Mouse (Mus musculus): ENCODE data around the gene Fam168b. TPM values are rescaled to one million over a fixed set of nuclear protein-coding genes. Genes with fewer than 3 reads are reported as not detected.

Gene Fam168b
- polyA plus RNA-seq, 1 experiment, result 43.9 TPM

DNA sequence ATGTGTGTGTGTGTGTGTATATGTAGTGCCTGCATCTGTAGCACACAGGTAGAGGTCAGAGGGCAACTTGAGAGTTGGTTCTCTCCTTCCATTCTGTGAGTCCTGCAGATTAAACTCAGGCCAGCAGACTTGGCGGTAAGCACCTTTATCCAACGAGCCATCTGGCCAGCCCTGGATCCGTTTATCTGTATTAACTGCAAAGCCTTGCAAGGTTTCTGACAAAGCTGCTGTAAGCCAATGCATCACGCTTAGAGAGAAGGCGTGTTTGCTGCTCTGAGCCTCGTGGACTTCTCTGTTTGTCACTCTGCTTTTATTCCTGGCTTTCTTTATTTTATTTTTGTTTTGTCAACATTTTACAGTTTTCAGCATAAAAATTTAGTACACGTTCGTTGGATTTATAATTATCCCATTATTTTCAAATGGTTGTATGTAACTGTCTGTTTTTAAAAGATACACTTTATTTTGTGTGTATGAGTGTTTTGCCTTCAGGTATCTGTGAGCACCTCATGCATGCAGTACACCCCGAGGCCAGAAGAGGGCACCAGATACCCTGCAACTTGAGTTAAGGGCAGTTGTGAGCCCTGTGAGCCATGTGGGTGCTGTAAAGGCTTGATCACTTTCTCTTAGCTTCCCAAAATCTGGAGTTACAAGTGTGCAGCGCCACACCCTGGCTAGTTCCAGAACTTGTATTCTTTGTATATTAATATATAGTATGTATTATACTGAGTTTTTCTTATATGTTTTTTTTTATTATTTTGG lies 24.1 kb upstream of the Fam168b start:
- H3K27me3 ChIP-seq (replicated peaks), result no peaks in the 10 kb centered on the region
- H3K4me1 ChIP-seq, result no peaks in the 10 kb centered on the region
- TF ChIP-seq GATA1 (IDR thresholded peaks at IDR 0.05; ENCODE audit: borderline replicate concordance, low read length), result no peak
- TF ChIP-seq FLI1 (IDR thresholded peaks at IDR 0.05; ENCODE audit: low read length), result no peak
- peaks cover 10% of the 10 kb centered on the region for H3K9me3 ChIP-seq
- no peak overlapping the region for H3K4me3 ChIP-seq (replicated peaks)
- peaks cover 91% of the 10 kb centered on the region for H3K36me3 ChIP-seq (replicated peaks; ENCODE audit: low read length)

DNA sequence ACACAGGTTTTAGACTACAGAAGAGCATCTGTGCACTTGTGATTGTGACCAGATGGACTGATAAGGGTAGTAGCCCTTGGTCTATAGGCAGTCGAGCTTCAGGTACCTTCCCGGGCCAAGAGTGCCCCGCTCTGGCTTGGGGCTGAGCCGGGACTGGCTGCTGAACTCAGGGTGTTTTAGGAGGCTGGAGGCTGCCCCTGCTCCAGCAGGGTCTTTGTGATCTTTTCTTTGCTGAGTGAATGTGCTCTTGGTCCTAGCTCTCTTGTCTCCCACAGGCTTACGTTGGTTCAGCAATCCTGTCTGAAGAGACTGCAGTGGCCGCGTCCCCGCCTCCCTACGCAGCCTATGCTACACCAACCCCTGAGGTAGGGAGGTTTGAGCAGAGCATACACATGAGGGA lies 23.0 kb upstream of the Fam168b start:
- TF ChIP-seq FLI1 (IDR thresholded peaks at IDR 0.05; ENCODE audit: low read length) (no peak), GATA1 (IDR thresholded peaks at IDR 0.05; ENCODE audit: borderline replicate concordance, low read length) (no peak)
- peaks cover 88% of the 10 kb centered on the region for H3K36me3 ChIP-seq (replicated peaks; ENCODE audit: low read length)
- H3K4me1 ChIP-seq, result no peaks in the 10 kb centered on the region
- no peaks in the 10 kb centered on the region for H3K9me3 ChIP-seq
- no peaks in the 10 kb centered on the region for H3K27me3 ChIP-seq (replicated peaks)
- H3K4me3 ChIP-seq (replicated peaks), result no peak overlapping the region

DNA sequence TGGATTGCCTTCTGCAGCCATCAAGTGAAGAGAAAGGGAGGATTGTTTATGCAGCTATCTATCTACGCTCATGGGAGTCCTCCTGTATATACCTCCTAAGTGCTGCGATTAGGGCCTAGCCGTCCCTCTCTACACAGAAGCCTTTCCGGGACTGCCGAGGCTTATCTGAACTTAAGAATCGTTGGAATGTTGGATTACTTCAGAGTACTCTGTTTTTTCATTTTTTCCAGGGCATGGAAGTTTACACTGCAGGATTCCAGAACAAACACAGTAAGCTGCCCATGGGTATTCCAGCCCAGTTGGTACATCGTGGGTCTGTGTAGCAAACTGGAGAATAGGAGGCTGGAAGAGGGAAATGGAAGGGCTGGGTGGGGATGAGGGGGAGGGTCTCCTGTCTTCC lies 21.4 kb upstream of the Fam168b start:
- Histone ChIP-seq H3K4me1 (no peaks in the 10 kb centered on the region), H3K36me3 (replicated peaks; ENCODE audit: low read length) (peaks cover 82% of the 10 kb centered on the region)
- TF ChIP-seq FLI1 (IDR thresholded peaks at IDR 0.05; ENCODE audit: low read length), result no peak
- TF ChIP-seq GATA1 (IDR thresholded peaks at IDR 0.05; ENCODE audit: borderline replicate concordance, low read length), result no peak

DNA sequence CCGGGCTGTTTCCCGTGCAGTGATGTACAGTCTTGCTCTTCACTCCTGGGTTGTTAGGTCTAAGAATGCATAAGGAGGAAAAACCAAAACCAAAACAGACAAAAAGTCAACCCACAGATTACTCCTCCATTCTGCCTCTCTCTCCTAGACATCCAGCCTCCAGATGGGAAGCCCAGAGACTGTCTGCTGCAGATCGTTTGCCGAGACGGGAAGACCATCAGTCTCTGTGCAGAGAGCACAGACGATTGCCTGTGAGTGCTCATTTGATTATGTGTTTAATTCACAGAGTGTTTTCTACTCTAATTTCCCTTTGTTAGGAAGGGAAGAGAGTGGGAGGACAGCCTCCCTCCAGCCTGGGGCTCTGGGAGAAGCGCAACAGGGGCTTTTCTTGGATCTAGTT lies 20.5 kb upstream of the Fam168b start:
- H3K9me3 ChIP-seq, result no peaks in the 10 kb centered on the region
- H3K27me3 ChIP-seq (replicated peaks), result no peaks in the 10 kb centered on the region
- TF ChIP-seq FLI1 (IDR thresholded peaks at IDR 0.05; ENCODE audit: low read length) (no peak), GATA1 (IDR thresholded peaks at IDR 0.05; ENCODE audit: borderline replicate concordance, low read length) (no peak)
- peaks cover 5% of the 10 kb centered on the region for H3K4me1 ChIP-seq
- no peak overlapping the region for H3K4me3 ChIP-seq (replicated peaks)
- peaks cover 81% of the 10 kb centered on the region for H3K36me3 ChIP-seq (replicated peaks; ENCODE audit: low read length)

More for the DNA sequence above, 21.4 kb upstream of the Fam168b start:
- Histone ChIP-seq H3K27me3 (replicated peaks) (no peaks in the 10 kb centered on the region), H3K9me3 (no peaks in the 10 kb centered on the region), H3K4me3 (replicated peaks) (no peak overlapping the region)

DNA sequence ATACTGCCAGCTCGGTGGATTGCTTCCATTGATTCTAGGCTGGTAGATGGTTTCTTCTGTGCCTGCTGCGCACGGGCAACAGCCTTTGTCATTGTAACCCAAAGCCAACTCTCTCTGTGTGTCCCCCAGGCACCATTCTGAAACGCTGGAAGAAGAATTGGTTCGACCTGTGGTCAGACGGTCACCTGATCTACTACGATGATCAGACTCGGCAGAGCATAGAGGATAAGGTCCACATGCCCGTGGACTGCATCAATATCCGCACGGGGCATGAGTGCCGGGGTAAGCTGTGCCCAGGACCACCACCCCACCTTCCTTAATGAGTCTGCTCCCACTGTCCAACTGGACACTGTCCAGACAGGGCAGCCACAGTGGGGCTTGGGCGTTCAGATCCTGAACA lies 20.0 kb upstream of the Fam168b start:
- H3K4me1 ChIP-seq, result peaks cover 5% of the 10 kb centered on the region
- no peaks in the 10 kb centered on the region for H3K27me3 ChIP-seq (replicated peaks)
- peaks cover 77% of the 10 kb centered on the region for H3K36me3 ChIP-seq (replicated peaks; ENCODE audit: low read length)
- TF ChIP-seq GATA1 (IDR thresholded peaks at IDR 0.05; ENCODE audit: borderline replicate concordance, low read length), result no peak
- no peak for TF ChIP-seq FLI1 (IDR thresholded peaks at IDR 0.05; ENCODE audit: low read length)
- no peak overlapping the region for H3K4me3 ChIP-seq (replicated peaks)
- no peaks in the 10 kb centered on the region for H3K9me3 ChIP-seq

DNA sequence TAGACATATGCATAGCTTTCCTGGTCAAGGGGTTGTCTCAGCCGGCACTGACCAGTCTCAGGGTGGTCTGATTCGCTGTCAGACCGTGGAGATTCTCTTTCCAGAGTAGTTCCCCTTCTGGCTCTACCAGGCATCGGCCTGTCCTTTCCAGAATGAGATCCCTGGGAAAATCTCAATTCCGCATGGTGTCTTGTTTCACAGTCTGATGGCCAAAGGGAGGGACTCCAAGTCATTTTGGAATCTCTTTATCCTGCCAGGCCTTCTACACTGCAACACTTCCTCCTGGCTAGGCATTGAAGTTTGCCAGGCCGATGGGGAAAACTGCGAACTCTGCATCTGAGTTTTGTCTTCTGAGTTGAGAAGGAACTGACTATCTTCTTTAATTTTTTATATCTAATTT lies 17.3 kb upstream of the Fam168b start:
- no peaks in the 10 kb centered on the region for H3K27me3 ChIP-seq (replicated peaks)
- no peak for TF ChIP-seq FLI1 (IDR thresholded peaks at IDR 0.05; ENCODE audit: low read length)
- no peak for TF ChIP-seq GATA1 (IDR thresholded peaks at IDR 0.05; ENCODE audit: borderline replicate concordance, low read length)
- H3K36me3 ChIP-seq (replicated peaks; ENCODE audit: low read length), result peaks cover 65% of the 10 kb centered on the region
- H3K4me1 ChIP-seq, result peaks cover 6% of the 10 kb centered on the region
- H3K4me3 ChIP-seq (replicated peaks), result no peak overlapping the region
- no peaks in the 10 kb centered on the region for H3K9me3 ChIP-seq

DNA sequence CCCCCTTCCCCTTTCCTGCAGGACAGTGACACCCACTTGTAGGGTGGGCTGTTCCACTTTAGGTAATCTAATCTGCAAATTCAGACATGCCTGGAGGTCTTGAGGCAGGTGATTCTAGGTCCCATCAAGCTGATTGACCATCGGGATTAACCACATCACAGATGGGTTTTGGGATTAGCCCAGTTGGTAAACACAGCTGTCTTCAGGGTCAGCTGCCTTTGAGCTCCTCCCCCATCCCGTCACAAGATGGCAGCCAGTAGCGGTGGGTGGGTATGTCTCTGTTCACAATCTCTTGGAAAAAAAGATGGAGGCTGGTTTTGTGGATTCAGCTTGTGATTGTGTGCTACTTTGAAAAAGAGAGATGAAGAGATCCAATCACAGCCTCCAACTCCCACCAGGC lies 16.9 kb upstream of the Fam168b start:
- H3K9me3 ChIP-seq, result no peaks in the 10 kb centered on the region
- H3K27me3 ChIP-seq (replicated peaks), result no peaks in the 10 kb centered on the region
- H3K4me1 ChIP-seq, result peaks cover 10% of the 10 kb centered on the region
- peaks cover 64% of the 10 kb centered on the region for H3K36me3 ChIP-seq (replicated peaks; ENCODE audit: low read length)
- H3K4me3 ChIP-seq (replicated peaks), result no peak overlapping the region
- TF ChIP-seq GATA1 (IDR thresholded peaks at IDR 0.05; ENCODE audit: borderline replicate concordance, low read length), result no peak
- TF ChIP-seq FLI1 (IDR thresholded peaks at IDR 0.05; ENCODE audit: low read length), result no peak

DNA sequence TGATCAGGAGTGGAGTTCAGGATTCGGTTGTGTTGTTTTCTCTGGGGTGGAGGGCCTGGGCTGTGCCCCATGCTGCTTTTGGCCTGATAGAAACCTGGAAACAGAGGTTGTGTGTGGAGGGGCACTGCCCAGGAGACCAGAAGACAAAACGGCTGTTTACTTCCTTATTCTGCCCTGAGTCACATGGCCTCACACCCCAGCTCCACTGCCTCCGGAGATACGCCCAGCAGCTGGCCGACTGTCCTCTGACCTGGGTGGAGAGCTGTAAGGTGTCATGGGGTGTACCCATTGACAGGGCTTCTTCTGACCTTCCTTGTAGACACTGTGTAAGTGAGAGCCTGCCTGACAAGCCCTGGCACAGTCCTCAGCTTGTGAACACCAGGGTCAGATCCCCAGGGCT lies 15.8 kb upstream of the Fam168b start:
- Histone ChIP-seq H3K27me3 (replicated peaks) (no peaks in the 10 kb centered on the region), H3K4me1 (peaks cover 10% of the 10 kb centered on the region), H3K36me3 (replicated peaks; ENCODE audit: low read length) (peaks cover 58% of the 10 kb centered on the region), H3K9me3 (no peaks in the 10 kb centered on the region), H3K4me3 (replicated peaks) (no peak overlapping the region)
- no peak for TF ChIP-seq FLI1 (IDR thresholded peaks at IDR 0.05; ENCODE audit: low read length)

DNA sequence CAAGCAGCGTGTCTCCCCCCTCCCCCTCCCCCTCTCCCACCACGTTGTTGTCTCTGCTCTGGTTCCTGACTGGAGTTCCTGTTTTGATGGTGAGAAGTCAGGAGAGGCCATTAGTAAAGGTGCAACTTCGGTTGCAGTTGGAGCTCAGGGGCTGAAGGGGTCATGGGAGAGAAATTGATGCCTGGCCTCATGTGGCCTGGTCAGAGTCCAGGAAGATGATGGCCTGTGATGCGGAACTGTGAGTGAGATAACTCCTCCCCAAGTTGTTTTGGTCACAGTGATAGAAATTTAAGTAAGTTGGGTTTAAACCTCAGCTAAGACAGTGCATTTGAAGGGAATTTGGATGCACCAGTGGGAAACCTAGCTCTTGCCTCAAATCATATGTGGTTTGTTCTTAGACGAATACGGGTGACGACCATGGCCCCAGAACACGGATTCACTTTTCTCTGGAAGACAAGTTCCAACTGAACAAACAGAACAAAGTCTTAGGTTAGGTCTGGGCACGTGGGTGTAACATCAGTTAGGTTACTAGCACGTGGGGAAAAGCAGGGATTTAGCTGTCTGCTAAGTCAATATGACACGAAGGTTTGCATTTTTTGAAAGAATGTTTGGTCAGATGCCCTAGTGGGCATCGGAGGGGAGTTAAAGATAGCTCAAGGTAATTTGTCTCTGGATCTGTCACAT lies 12.3 kb upstream of the Fam168b start:
- H3K27me3 ChIP-seq (replicated peaks), result no peaks in the 10 kb centered on the region
- no peaks in the 10 kb centered on the region for H3K9me3 ChIP-seq
- TF ChIP-seq FLI1 (IDR thresholded peaks at IDR 0.05; ENCODE audit: low read length) (no peak), GATA1 (IDR thresholded peaks at IDR 0.05; ENCODE audit: borderline replicate concordance, low read length) (no peak)
- no peak overlapping the region for H3K4me3 ChIP-seq (replicated peaks)
- H3K36me3 ChIP-seq (replicated peaks; ENCODE audit: low read length), result peaks cover 32% of the 10 kb centered on the region
- peaks cover 35% of the 10 kb centered on the region for H3K4me1 ChIP-seq

DNA sequence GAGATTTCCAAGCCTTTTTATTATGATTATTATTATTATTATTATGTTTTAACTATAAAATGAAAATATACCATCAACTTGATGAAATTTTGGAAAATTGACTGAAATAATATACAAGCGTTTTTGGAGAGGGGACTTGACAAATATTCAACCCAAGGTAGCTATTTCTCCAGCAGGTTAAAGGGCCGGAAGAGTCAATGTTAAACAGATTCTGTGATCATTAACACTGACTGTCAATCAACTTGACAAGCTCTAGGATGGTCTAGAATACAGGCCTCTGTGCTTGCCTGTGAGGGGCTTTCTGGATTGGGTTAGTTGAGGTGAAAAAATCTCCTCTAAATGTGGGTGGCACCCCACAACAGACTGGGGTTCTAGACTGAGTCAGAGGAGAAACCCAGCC lies 10.9 kb upstream of the Fam168b start:
- peaks cover 45% of the 10 kb centered on the region for H3K4me1 ChIP-seq
- no peak overlapping the region for H3K4me3 ChIP-seq (replicated peaks)
- H3K9me3 ChIP-seq, result no peaks in the 10 kb centered on the region
- TF ChIP-seq FLI1 (IDR thresholded peaks at IDR 0.05; ENCODE audit: low read length) (no peak), GATA1 (IDR thresholded peaks at IDR 0.05; ENCODE audit: borderline replicate concordance, low read length) (no peak)
- H3K27me3 ChIP-seq (replicated peaks), result no peaks in the 10 kb centered on the region
- H3K36me3 ChIP-seq (replicated peaks; ENCODE audit: low read length), result peaks cover 20% of the 10 kb centered on the region
